Comparison of ENCODE assay signal across 18 mouse cellular contexts in the genomic region with DNA sequence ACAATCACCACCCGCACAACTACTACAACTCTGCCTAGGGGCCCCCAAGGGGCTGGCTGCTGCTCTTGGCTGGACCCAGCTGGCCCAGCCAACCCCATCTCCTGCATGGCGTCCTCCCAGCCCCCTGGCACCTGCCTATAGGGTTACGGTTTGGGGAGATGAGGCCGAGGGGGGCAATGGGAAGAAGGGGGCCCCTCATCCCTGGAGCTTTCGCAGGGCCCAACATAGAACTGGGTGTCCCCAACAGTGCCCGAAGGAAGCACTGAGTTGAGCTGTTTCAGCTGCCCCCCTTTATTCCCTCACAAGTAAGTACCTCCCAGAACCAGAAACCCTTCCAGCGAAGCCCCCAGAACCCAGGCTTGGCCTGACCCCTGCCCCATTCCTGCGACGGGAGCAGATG. TPM values are rescaled to one million over a fixed set of nuclear protein-coding genes. Genes with fewer than 3 reads are reported as not detected.
"Had no signal": no experiment of that assay in that cellular context is flagged by ENCODE, and none has a peak within 500 bp of the region (broad histone marks: within the 10 kb centered on the region; RNA-seq: fewer than 3 reads in every experiment).

No protein-coding gene starts in this region.

- ATAC-seq: intestine, postnatal 0 days had no signal

- DNase-seq: kidney, adult 2 months; kidney, postnatal 25 days; layer of hippocampus, adult 9-11 months; lung, adult 2 months; lung, postnatal 14 days; lung, postnatal 4 days; thymus, adult 18-20 months; thymus, postnatal 36 days had no signal

- H3K4me2 ChIP-seq: limb, embryonic 13.5 days; liver, embryonic 15.5 days; midbrain, embryonic 12.5 days; neural tube, embryonic 12.5 days had no signal

- H3K4me1 ChIP-seq: limb, embryonic 10.5 days; limb, embryonic 13.5 days; liver, embryonic 15.5 days; midbrain, embryonic 12.5 days; neural tube, embryonic 12.5 days had no signal

- H3K9me3 ChIP-seq: limb, embryonic 10.5 days; limb, embryonic 13.5 days; liver, embryonic 15.5 days; midbrain, embryonic 12.5 days; neural tube, embryonic 12.5 days had no signal

- H3K4me3 ChIP-seq: layer of hippocampus, adult 2 months; limb, embryonic 10.5 days; limb, embryonic 13.5 days; liver, embryonic 15.5 days; midbrain, embryonic 12.5 days; neural tube, embryonic 12.5 days had no signal

- H3K27me3 ChIP-seq: neural tube, embryonic 12.5 days had no signal

- H3K27ac ChIP-seq: kidney, postnatal 0 days; layer of hippocampus, adult 2 months; limb, embryonic 10.5 days; limb, embryonic 13.5 days; liver, embryonic 15.5 days; midbrain, embryonic 12.5 days; neural tube, embryonic 12.5 days had no signal

- H3K9ac ChIP-seq: limb, embryonic 13.5 days; liver, embryonic 15.5 days; midbrain, embryonic 12.5 days; neural tube, embryonic 12.5 days had no signal

RNA-seq across cellular contexts. Expression of a gene that starts 9.2 kb away (rescaled TPM):
- total RNA-seq: megakaryocyte progenitor cell, adult 5-6 weeks; megakaryocyte-erythroid progenitor cell, adult 5-6 weeks had no signal
